8 mouse cellular contexts compared by ENCODE assay signal in the genomic region with DNA sequence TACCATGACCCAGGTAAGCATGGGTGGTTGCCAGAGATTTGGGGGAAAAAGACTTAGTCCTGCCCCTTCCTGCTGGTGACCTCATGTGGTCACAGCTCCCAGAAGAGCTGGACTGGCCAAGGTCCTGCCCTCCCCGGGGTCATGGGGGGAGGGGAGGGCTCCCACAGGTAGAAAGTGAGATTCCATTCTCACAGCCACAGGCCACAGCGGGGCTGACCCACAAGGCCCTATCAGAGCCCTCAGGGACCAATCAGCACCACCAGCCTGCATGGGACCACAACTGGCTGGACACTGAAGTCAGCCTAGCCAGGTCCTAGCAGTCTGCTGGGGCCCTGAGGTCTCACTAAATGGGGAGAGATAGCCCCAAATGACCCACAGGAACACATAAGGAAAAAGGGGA.
DNase-seq lines count a peak whose midpoint lies in the region; ATAC-seq and TF ChIP-seq lines count a peak whose summit lies in the region.

No protein-coding gene starts in this region.

- TF ChIP-seq CTCF in E14TG2a.4 (conservative IDR thresholded peaks at IDR 0.05; ENCODE audit: low read length) = no peak
- no peak for TF ChIP-seq CTCF in forebrain, postnatal 0 days (IDR thresholded peaks at IDR 0.05; ENCODE audit: low read depth)
- no peak for TF ChIP-seq CTCF in liver, embryonic 14.5 days (IDR thresholded peaks at IDR 0.05; ENCODE audit: low read depth)

- H3K36me3 ChIP-seq in E14TG2a.4 (ENCODE audit: insufficient read depth, low read length) = no peaks in the 10 kb centered on the region
- H3K36me3 ChIP-seq in forebrain, postnatal 0 days (ENCODE audit: insufficient read depth) = no peaks in the 10 kb centered on the region
- no peaks in the 10 kb centered on the region for H3K36me3 ChIP-seq in liver, embryonic 14.5 days (replicated peaks; ENCODE audit: control insufficient read depth, insufficient read depth, low read depth)

- no peaks in the 10 kb centered on the region for H3K9me3 ChIP-seq in E14TG2a.4 (ENCODE audit: low read length)
- no peaks in the 10 kb centered on the region for H3K9me3 ChIP-seq in forebrain, postnatal 0 days (ENCODE audit: low read length)
- no peaks in the 10 kb centered on the region for H3K9me3 ChIP-seq in liver, embryonic 14.5 days (ENCODE audit: control insufficient read depth, low read length)

- H3K4me3 ChIP-seq in E14TG2a.4 (replicated peaks; ENCODE audit: low read length) = peak overlapping the region; percentile 37; the same call in 1 of the 2 replicates
- no peak overlapping the region for H3K4me3 ChIP-seq in forebrain, postnatal 0 days (ENCODE audit: low read depth, low read length)
- H3K4me3 ChIP-seq in liver, embryonic 14.5 days (ENCODE audit: insufficient read depth in 1 of 2, low read depth in 2 of 2, low read length in 2 of 2) = no peak overlapping the region

- DNase-seq in embryo, embryonic 10.5 days (ENCODE audit: low spot score) = peak; percentile 24
- no peak for DNase-seq in embryo, embryonic 9.5 days (ENCODE audit: extremely low spot score)
- DNase-seq in forebrain, postnatal 0 days = no peak
- DNase-seq in liver, embryonic 14.5 days (ENCODE audit: low read depth in 3 of 3, low spot score in 3 of 3) = no peak
- DNase-seq in urinary bladder, adult 2 months (ENCODE audit: low spot score) = no peak
- no peak for DNase-seq in T-cell, adult 2 months (ENCODE audit: low spot score)
- DNase-seq in adrenal gland, adult 18-20 months (ENCODE audit: low spot score in 2 of 2) = no peak

- no peak for TF ChIP-seq EP300 in liver, embryonic 14.5 days (IDR thresholded peaks at IDR 0.05; ENCODE audit: low read depth)

- H3K27ac ChIP-seq in forebrain, postnatal 0 days (ENCODE audit: low read depth, low read length) = peak overlapping the region; percentile 99
- no peak overlapping the region for H3K27ac ChIP-seq in liver, embryonic 14.5 days

- peaks cover 36% of the 10 kb centered on the region for H3K4me1 ChIP-seq in E14TG2a.4 (replicated peaks; ENCODE audit: low read depth, low read length)
- H3K4me1 ChIP-seq in forebrain, postnatal 0 days (ENCODE audit: insufficient read depth) = peaks cover 19% of the 10 kb centered on the region
- H3K4me1 ChIP-seq in liver, embryonic 14.5 days (replicated peaks; ENCODE audit: control insufficient read depth in 2 of 2, insufficient read depth in 2 of 2, low read length in 1 of 2) = peaks cover 0 to 10% of the 10 kb centered on the region in 2 experiments; a peak in 2 of 4 replicates

- H3K4me2 ChIP-seq in forebrain, postnatal 0 days (ENCODE audit: low read depth) = peak overlapping the region; percentile 86; the same call in 1 of the 2 replicates
- no peak overlapping the region for H3K4me2 ChIP-seq in liver, embryonic 14.5 days (ENCODE audit: low read depth)

- ATAC-seq in forebrain, postnatal 0 days = no peak
- ATAC-seq in liver, embryonic 14.5 days (ENCODE audit: insufficient read depth) = 0 out of 2 replicates have a peak, but pooled peaks have one; percentile 12

- WGBS in forebrain, postnatal 0 days = 46% methylated on average over 2 of the region's 2 CpGs
- 32% methylated on average over 2 of the region's 2 CpGs for WGBS in liver, embryonic 14.5 days (ENCODE audit: insufficient replicate concordance)

- no peak overlapping the region for H3K9ac ChIP-seq in forebrain, postnatal 0 days
- H3K9ac ChIP-seq in liver, embryonic 14.5 days (replicated peaks) = no peak overlapping the region

- peaks cover 39% of the 10 kb centered on the region for H3K27me3 ChIP-seq in E14TG2a.4 (ENCODE audit: insufficient read depth, low read length)
- no peaks in the 10 kb centered on the region for H3K27me3 ChIP-seq in forebrain, postnatal 0 days (ENCODE audit: insufficient read depth, low read length)
- peaks cover 22% of the 10 kb centered on the region for H3K27me3 ChIP-seq in liver, embryonic 14.5 days (ENCODE audit: control insufficient read depth, insufficient read depth, low read length)
